Mouse (Mus musculus) left cerebral cortex, postnatal 25 days (tissue): ENCODE measurements around the gene Mark1. TPM values are rescaled to one million over a fixed set of nuclear protein-coding genes. Genes with fewer than 3 reads are reported as not detected.

ENCODE experiments used
- DNase-seq, 2 experiments: peaks; one replicate each; pipeline ENCODE4 v3.0.0; 2022; ENCODE audit warnings: low spot score in 2 of 2, mixed read lengths in 1 of 2
- intact Hi-C: fragments of 180-260 bp; cut with DNase I; formaldehyde crosslinking; loops from one replicate; pipeline ENCODE4 v1.15.1; 2025
- total RNA-seq, 2 experiments: library from RNA; stranded (reverse); gene quantifications; 2 replicates each; pipeline ENCODE4 v1.2.3; 2021

The Mark1 gene
- total RNA-seq, 2 experiments from 2014 or later = 97.5 to 107 TPM

DNA sequence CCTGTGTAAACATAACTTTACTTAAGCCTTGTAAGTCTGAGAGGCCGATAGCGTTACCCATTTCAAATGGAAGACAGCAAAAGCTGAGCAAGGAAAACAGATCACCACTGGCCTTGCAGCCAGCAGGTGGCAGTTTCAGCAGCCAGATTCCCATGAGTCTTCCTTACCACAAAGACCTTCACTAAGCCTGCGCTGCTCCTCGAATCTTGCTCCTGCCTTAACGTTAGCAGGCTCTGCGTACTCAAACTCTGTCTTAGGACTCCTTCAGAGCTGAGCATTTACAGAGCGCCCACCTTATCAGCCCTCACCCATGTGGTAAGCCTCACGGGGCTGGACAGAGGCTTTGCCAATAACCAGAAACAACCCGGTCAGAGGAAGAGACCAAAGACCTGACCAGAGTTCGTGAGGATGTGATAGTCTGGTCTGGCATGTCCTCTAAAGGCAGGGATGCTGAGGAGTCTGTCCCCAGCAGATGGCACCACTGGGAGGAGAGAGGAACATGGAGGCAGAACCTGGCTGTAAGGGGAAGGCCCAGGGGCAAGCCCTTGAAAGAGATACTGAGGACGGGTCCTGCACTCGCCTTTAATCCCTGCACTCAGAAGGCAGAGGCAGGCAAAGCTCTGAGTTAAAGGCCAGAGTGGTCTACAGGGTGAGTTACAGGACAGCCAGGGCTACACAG is 33.5 kb downstream of the Mark1 start:
- intact Hi-C loops = loop anchor here (1.0 to 2.0 kb wide), 2 partner anchors 32 to 221 kb away; no protein-coding TSS in a partner anchor
- peak; percentile 50 to 59 for DNase-seq

DNA sequence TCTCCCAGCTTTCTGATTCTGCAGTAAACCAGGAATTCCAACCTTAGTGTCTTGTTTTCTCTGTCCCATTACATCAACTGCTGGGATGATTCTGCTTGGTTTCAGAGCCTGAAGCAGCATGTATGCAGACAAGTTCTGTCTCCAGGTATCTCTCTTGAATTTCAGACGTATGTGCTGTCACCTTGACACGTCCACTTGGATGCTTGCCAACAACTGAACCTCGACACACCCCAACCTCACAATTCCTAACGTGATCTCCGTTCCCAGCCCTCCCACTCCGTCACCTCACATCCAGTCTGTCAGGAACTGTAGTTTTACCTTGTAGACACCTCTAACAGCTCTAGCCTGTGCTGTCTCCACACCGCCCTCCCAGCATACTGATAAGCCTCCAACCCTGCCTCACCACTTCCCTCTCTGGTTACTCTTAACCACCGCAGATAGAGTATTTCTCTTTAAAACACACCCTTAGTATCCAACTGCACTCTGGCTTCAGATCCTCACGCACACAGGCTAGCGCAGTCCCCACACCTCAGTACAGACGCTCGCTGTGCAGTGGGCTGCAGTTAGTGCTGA is 36.2 kb downstream of the Mark1 start:
- DNase-seq = no peak
- intact Hi-C loops = no loop called here

DNA sequence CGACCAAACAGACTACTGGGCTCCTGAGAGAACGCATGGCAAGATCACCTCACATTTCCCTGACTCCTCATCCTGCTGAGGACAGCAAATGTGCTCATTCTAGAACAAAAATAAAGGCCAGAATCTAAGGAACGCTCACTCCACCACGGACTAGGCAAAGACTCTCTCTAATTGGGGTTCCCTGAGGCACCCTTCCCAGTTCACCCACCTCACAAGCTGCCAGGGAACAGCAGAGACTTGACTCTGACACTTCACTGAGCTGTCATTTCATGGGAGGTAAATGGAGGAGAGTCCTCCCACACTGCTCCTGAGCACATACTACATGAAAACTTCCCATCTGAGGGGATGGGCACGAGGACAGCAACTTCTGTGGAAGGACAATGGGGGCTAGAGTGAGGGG is 37.5 kb downstream of the Mark1 start:
- intact Hi-C loops = no loop called here
- peak in 1 of 2 experiments; percentile 72 for DNase-seq

DNA sequence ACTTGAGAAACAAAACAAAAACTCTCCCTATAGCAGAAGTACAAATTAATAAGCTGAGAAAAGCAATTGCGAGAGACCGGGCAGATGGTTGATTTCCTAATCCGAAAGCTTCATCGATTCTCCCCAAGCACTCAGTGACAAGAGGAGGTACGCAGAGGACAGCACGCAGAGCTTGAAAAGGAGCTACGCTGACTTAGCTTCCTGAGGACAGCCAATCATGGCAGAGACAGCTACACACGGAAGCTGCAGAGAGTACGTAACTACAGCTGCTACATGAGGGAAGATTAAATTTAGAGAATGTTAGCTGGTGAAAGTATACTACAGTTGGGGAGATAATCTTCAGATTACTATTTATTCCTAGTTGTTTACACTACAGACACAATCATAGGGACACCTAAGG is 40.6 kb downstream of the Mark1 start:
- intact Hi-C loops = no loop called here
- no peak for DNase-seq

DNA sequence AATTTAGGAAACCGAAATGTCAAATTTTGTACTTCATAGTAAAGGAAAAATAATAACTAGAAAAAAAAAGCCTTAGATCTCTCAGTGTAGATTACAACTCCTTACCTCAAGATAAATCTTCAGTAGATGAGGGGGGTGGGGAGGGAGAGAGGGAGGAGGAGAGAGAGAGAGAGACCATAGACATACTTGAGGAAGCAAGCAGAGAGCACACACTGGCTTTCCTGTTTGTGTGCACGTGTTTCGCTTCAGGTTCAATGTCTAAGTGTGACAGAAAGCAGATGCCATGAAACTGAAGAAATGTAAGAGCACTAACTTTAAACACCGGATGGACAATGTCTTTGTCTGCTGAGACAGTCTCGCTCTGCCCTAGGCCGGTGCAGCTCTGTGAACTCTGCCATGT is 41.0 kb downstream of the Mark1 start:
- intact Hi-C loops = no loop called here
- DNase-seq = no peak

DNA sequence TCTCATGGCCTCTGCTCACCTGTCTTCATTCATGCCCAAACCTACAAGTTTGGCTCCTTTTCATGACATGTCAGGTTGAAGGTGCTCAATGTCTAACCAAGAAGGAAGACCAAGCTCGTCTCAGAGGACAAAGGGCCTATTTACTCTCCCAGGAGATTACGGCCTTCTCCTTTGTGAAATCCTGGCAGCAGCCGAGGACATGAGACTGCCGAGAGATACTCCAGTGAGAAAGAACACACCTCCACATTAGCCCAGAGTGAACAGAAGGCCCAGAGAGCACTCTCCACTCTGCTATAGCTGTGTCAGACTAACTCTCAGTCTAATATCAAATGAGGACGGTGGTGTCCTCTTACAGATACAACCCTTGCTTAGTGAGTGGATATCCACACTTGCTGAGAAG is 47.6 kb downstream of the Mark1 start:
- intact Hi-C loops = no loop called here
- DNase-seq = no peak

GRCm38 (mm10) chr1:184951057-184951456 is 48.3 kb downstream of the Mark1 start:
- intact Hi-C loops = no loop called here
- DNase-seq = peak; percentile 57 to 70

DNA sequence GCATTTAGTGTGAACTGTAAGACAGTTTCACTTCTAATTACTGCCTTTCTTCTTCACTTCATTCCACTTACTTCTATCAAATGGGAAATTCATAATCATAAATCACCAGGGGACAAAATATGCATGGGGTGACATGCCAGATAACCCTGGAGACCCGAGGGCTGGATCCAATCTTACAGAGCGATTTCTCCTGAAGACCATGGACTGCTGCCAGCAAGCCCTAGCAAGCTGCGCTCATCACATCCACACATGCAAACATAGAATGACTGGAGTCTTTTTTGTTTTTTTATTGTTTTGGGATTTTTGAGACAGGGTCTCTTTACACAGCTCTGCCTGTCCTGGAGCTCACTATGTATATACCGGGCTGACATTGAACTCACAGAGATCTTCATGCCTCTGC is 61.3 kb downstream of the Mark1 start:
- intact Hi-C loops = no loop called here
- DNase-seq = no peak

- intact Hi-C loops = no loop called here
- no peak for DNase-seq
These were observed 63.4 kb downstream of the Mark1 start for GRCm38 (mm10) chr1:184935980-184936379.

GRCm38 (mm10) chr1:184935490-184935889 is 63.9 kb downstream of the Mark1 start:
- intact Hi-C loops = no loop called here
- no peak for DNase-seq

DNA sequence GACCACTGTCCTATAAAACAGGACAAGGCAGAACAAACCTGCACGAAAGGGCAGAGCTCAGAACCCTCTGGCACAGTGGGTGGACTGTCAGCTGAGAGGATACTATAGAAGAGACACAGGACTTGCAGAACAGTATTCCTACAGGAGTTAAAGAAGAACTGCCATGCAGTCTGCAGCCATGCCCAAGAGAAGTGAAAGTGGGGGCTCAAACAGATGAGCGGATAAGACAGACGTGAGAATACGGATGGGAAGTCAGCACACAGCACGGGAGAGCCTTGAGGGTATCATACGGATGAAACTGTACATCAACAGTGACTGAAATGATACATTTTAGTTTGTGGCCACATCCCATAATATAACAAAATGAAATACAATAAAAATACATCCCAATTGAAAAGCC is 68.3 kb downstream of the Mark1 start:
- DNase-seq = no peak
- intact Hi-C loops = no loop called here

GRCm38 (mm10) chr1:184928382-184928781 is 71.0 kb downstream of the Mark1 start:
- intact Hi-C loops = no loop called here

DNA sequence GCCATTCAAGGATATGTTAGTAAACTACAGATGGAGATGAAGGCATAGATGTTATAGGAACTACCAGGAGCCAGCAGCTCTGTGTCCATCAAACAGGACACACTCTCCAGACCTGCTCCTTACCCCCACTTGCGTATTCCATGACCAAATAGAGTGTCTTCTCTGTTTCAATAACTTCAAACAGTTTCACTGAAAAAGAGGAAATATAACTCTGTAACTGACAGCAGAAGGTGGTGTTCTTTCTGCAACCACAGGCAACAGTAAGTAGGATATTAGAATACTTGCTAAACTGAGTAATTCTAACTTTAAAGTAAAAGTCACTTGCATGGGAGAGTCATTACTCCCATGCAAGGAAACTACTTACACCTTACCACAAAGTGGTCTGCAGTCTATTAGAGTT is 71.5 kb downstream of the Mark1 start:
- DNase-seq = no peak
- intact Hi-C loops = no loop called here

More at GRCm38 (mm10) chr1:184928382-184928781, 71.0 kb downstream of the Mark1 start:
- DNase-seq = no peak

GRCm38 (mm10) chr1:184922824-184923223 is 76.5 kb downstream of the Mark1 start:
- DNase-seq = no peak
- intact Hi-C loops = loop anchor here (5.0 kb wide), 1 partner anchor 264 kb away; no protein-coding TSS in a partner anchor

GRCm38 (mm10) chr1:184920057-184920456 is 79.3 kb downstream of the Mark1 start:
- intact Hi-C loops = loop anchor here (5.0 kb wide), 1 partner anchor 267 kb away; no protein-coding TSS in a partner anchor
- peak in 1 of 2 experiments; percentile 78 for DNase-seq

- intact Hi-C loops = no loop called here
- DNase-seq = no peak
These were observed 81.0 kb downstream of the Mark1 start for GRCm38 (mm10) chr1:184918227-184918888.

GRCm38 (mm10) chr1:184912336-184912735 is 87.0 kb downstream of the Mark1 start:
- intact Hi-C loops = no loop called here
- no peak for DNase-seq

DNA sequence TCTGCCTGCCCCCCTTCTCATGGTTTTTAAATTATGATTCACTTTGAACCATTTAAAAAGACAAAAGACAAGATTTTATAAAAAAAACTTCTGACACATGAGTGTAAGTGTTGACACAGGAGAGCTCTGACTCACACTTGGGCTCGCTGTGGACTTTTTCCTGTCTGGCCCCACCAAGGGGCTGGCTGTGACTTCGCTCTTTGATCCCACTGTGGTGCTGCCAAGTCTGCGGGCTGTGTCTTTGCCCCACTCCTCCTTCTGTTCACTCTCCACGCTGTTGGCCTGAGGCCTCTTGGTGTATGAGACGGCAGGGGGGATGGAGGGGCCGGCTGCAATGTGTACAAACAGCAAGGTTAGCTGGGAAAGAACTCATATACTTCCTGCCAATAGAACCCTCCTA is 87.5 kb downstream of the Mark1 start:
- intact Hi-C loops = no loop called here
- DNase-seq = no peak

DNA sequence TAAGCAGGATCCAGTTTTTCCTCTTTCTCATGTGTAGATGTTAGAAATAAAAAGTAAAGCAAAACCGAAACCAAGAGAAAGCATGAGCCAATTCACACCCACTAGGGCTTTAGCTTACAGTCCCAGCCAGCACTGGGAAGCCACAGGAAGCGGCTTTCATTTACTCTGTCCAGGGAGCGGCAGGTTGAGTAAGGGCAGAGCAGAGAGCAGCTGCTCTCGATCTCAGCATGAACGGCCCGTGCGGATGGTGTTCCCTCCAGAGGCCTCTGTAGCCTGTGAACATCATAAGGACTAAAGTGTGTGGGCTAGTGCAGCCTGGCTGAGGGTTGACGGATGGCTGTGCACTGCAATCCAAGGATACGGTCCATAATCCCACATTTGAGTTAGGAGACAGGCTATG is 90.8 kb downstream of the Mark1 start:
- intact Hi-C loops = loop anchor here (5.0 kb wide), 2 partner anchors 89 to 284 kb away; partner anchors contain the start of gene Mark1
- no peak for DNase-seq

- no peak for DNase-seq
- intact Hi-C loops = loop anchor here (5.0 kb wide), 2 partner anchors 91 to 286 kb away; partner anchors contain the start of gene Mark1
These were observed 93.2 kb downstream of the Mark1 start for GRCm38 (mm10) chr1:184905904-184906745.
